Mouse (Mus musculus) liver, embryonic 12.5 days (tissue): ENCODE measurements around the gene Slc7a5. TPM values are rescaled to one million over a fixed set of nuclear protein-coding genes. Genes with fewer than 3 reads are reported as not detected.
A peak's percentile ranks its signal among the peaks of the same experiment; 100 is the strongest.

Experiments
- ATAC-seq: fragments of 200-750 bp; cut with Nextera tagmentation; 2 replicates; pipeline ENCODE4 v1.8.0; 2017; ENCODE audit warnings: moderate number of reproducible peaks, mild to moderate bottlenecking, moderate library complexity
- H3K27ac ChIP-seq: fragments of 300-500 bp; sonication (generic); 2 replicates; pipeline ENCODE4 v1.5.1; 2016; ENCODE audit warnings: mild to moderate bottlenecking
- H3K27me3 ChIP-seq: fragments of 300-500 bp; sonication (generic); replicated peaks from 2 replicates; pipeline ENCODE4 v1.6.1; 2016; ENCODE audit warnings: mild to moderate bottlenecking, moderate library complexity
- H3K36me3 ChIP-seq: fragments of 300-500 bp; sonication (generic); 2 replicates; pipeline ENCODE4 v1.6.1; 2016; ENCODE audit warnings: mild to moderate bottlenecking, moderate library complexity
- H3K4me1 ChIP-seq: fragments of 300-500 bp; sonication (generic); 2 replicates; pipeline ENCODE4 v1.6.1; 2016
- H3K4me2 ChIP-seq: fragments of 300-500 bp; sonication (generic); 2 replicates; pipeline ENCODE4 v1.6.1; 2016; ENCODE audit warnings: mild to moderate bottlenecking, moderate library complexity
- H3K4me3 ChIP-seq: fragments of 300-500 bp; sonication (generic); 2 replicates; pipeline ENCODE4 v1.5.1; 2016; ENCODE audit warnings: mild to moderate bottlenecking, moderate library complexity
- H3K9ac ChIP-seq: fragments of 300-500 bp; sonication (generic); 2 replicates; pipeline ENCODE4 v1.6.1; 2016; ENCODE audit warnings: mild to moderate bottlenecking, moderate library complexity
- H3K9me3 ChIP-seq: fragments of 300-500 bp; sonication (generic); replicated peaks from 2 replicates; pipeline ENCODE4 v1.6.1; 2016; ENCODE audit warnings: mild to moderate bottlenecking, moderate library complexity
- WGBS: fragments of 180-500 bp; shearing (Covaris S2); methylation state at CpG from one replicate; pipeline ENCODE4 v1.1.7; 2016; ENCODE audit not compliant: insufficient replicate concordance; 5-methylcytosine and 5-hydroxymethylcytosine counted together
- polyA plus RNA-seq: library from polyadenylated mRNA; unstranded; fragments of >200 nt; fragmentation: Nextera tagmentation; extraction: Ambion mirVana; gene quantifications from 2 replicates; pipeline ENCODE4 v1.2.1, GENCODE M21; 2016

Gene Slc7a5
- polyA plus RNA-seq, 1 experiment from 2014 or later, result 52.6 TPM

- H3K27ac ChIP-seq, result no peak overlapping the region
- H3K36me3 ChIP-seq, result peaks cover 36% of the 10 kb centered on the region
- no peak overlapping the region for H3K9ac ChIP-seq
- H3K4me2 ChIP-seq, result no peak overlapping the region
- H3K9me3 ChIP-seq, result no peaks in the 10 kb centered on the region
- no peak overlapping the region for H3K4me3 ChIP-seq
- 0 out of 2 replicates have a peak, but pooled peaks cover 5% of the 10 kb centered on the region for H3K4me1 ChIP-seq
- WGBS, result 72% methylated on average over 8 of the region's 8 CpGs
- ATAC-seq, result no peak
- no peaks in the 10 kb centered on the region for H3K27me3 ChIP-seq
These were observed 65.2 kb downstream of the Slc7a5 start for GRCm38 (mm10) chr8:121842064-121842955.

- Histone ChIP-seq H3K4me1 (no peaks in the 10 kb centered on the region), H3K27ac (no peak overlapping the region), H3K9ac (no peak overlapping the region), H3K4me2 (no peak overlapping the region), H3K36me3 (peaks cover 38% of the 10 kb centered on the region), H3K9me3 (no peaks in the 10 kb centered on the region), H3K4me3 (no peak overlapping the region), H3K27me3 (no peaks in the 10 kb centered on the region)
- WGBS, result 38% methylated on average over 8 of the region's 8 CpGs
- ATAC-seq, result peak; percentile 52
These were observed 66.3 kb downstream of the Slc7a5 start for GRCm38 (mm10) chr8:121841242-121841641.

- Histone ChIP-seq H3K9ac (peak overlapping the region; percentile 33; the same call in 1 of the 2 replicates), H3K9me3 (no peaks in the 10 kb centered on the region), H3K4me3 (no peak overlapping the region), H3K27me3 (no peaks in the 10 kb centered on the region), H3K36me3 (peaks cover 4% of the 10 kb centered on the region; the same call in 1 of the 2 replicates), H3K4me1 (peaks cover 21% of the 10 kb centered on the region), H3K4me2 (peak overlapping the region; percentile 30), H3K27ac (no peak overlapping the region)
- ATAC-seq, result peak; percentile 60; the same call in 1 of the 2 replicates
- 9% methylated on average over 6 of the region's 6 CpGs for WGBS
These were observed 75.0 kb downstream of the Slc7a5 start for GRCm38 (mm10) chr8:121832503-121832902.

GRCm38 (mm10) chr8:121832061-121832460, 75.4 kb downstream of the Slc7a5 start:
- Histone ChIP-seq H3K27me3 (no peaks in the 10 kb centered on the region), H3K4me3 (no peak overlapping the region), H3K9ac (peak overlapping the region; percentile 33; the same call in 1 of the 2 replicates), H3K9me3 (no peaks in the 10 kb centered on the region), H3K36me3 (peaks cover 4% of the 10 kb centered on the region; the same call in 1 of the 2 replicates), H3K27ac (no peak overlapping the region), H3K4me1 (peaks cover 21% of the 10 kb centered on the region), H3K4me2 (peak overlapping the region; percentile 30; the same call in 1 of the 2 replicates)
- ATAC-seq, result no peak
- 64% methylated on average over 2 of the region's 2 CpGs for WGBS

Other genes starting within 250 kb of the Slc7a5 start
- 0.13 and 0.24 TPM in 2 replicates for gene Jph3, start 178.1 kb downstream of the Slc7a5 start, polyA plus RNA-seq
- 34.1 and 36.2 TPM in 2 replicates for gene Klhdc4, start 78.1 kb downstream of the Slc7a5 start, polyA plus RNA-seq
- gene Car5a, start 37.2 kb upstream of the Slc7a5 start, polyA plus RNA-seq, result 0.69 and 0.85 TPM in 2 replicates
- gene Banp, start 42.1 kb upstream of the Slc7a5 start, polyA plus RNA-seq, result 22.4 and 25.4 TPM in 2 replicates